Mouse (Mus musculus) adrenal gland, adult 2 months (tissue): ENCODE measurements at regions not wholly inside any gene's neighbourhood (a gene's known extent, or its start where the extent isn't known, plus 50 kb on each side); places are given as distances from the start of the nearest gene placed in this dataset.
A peak's percentile ranks its signal among the peaks of the same experiment; 100 is the strongest.

Experiments
- DNase-seq: peaks from one replicate; pipeline ENCODE4 v3.0.0; 2021

GRCm38 (mm10) chr13:52152221-52152620, 305.7 kb downstream of the Gadd45g start:
- no peak for DNase-seq

DNA sequence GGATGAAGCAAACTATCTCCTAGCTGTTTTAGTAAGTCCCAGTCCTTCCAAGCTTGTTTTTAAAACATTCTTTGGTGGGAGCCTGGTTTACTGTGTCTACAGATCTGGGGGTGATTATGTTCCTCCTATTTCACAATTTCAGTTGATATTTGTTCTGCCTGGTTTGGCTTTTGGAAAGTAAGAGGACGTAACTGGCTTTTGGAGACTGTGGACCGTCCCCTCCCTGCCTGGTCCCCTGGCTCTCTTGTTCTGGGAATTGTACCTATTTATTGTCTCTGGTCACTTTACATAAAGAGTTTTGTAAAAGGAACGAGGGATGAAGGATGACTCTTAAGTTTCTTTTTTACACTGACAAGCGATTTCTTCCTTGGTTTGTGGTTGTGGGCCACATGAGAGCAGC, 306.6 kb downstream of the Gadd45g start:
- no peak for DNase-seq

DNA sequence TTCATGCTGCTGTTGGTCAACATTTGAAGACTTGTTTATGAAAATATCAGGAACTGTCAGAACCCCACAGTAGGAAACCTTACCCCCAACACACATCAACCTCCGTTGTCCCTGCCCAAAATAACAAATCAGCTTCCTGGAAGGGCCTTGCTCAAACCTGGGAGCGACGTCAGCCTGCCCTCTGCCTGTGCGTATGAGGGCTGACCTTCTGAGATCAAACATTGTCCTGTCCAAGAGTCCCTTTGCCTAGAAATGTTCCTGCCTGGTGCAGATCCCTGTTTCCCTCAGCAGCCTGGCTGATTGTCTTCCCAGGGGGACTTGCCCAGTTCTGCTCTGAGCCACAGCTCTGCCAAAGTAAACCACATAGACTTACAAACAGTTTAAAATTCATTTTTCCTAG, 307.1 kb downstream of the Gadd45g start:
- peak; percentile 38 for DNase-seq

DNA sequence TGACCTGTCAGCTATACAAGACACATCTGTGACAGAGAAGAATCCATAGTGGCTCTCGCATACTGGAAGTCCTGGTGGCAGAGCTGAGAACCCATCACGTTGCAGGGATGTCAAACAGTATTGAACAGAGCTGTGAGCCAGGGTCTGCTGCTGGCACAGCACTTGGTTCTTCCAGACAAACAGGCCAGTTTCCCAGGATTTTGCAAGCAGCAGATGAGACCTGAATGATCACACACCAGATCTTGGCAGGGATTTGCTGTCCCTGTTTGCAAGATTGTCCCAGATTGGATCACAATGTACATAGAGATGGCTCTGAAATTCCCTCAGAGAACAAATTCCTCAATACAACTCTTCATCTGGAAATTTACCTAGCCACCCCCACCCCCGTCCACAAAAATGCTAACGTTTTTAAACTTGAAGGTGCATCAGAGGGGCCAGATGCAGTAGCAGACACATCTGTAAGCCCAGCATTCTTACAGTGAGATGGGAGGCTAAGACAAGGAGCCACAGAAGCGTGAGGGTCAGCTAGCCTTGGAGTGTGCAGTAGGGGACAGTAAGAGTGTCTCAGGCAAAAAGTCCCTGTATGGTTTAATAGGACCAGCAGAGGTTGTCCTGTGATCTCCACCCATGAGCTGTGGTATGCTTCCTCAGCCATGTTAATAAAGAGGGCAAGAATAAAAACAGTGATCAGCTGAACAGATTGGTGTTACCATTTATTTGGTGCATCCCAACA, 307.8 kb downstream of the Gadd45g start:
- no peak for DNase-seq

DNA sequence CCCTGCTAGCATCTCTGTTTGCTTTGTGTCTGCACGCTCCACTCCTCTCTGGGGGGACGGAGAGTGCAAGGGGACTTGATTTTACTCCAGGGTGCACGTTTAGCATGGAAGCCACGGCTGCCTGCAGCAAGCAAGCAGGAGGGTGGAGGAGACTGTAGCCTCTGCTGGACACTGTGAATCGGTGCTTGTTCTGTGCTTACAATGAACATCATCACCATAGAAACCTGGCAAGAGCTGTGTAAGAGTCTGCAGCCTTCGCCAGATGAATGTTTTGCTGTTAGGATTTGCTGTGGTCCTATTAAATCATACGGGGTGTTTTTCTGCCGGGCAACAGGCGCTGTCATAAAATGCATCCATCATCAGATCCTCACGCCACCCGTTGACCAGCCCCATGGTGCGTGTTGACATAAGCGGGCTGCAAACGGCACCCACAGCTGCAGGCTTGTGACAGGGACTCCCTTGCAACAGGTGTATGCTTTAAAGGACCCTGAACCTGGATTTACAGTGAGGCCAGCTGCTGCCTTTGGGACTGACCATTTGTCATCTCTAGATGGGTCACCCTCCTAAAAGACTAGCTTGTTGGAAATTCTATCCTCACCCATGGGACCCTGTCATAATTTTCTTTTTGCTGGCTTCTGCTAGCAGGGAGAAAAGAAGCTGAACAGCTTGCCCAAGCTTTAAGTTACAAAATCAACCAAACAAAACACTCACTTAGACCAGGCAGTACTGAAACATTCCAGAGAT, 308.5 kb downstream of the Gadd45g start:
- peak; percentile 20 for DNase-seq

DNA sequence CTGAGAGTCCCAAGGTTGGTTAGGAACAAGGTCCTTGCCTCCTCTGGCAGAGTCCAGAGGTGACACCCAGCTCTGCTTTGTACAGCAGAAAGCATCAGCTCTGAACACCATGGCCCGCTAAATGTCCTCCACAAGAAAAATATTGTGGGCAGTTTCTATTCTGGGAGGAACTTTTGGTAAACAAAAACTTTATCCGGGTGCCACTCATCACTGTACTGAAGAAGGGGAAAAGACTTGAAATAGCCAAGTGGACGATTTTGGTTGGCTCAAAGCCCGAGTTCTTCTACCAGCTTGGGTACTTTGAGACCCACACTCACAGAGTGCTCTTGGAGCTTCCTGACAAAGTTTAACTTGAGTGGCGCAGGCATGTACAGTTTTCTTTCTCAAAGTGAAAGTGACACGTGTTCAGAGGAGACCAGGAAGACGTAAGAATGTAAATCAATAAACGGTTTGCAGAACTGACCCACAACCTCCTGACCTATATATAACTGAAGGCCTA, 309.2 kb downstream of the Gadd45g start:
- DNase-seq = peak; percentile 15

DNA sequence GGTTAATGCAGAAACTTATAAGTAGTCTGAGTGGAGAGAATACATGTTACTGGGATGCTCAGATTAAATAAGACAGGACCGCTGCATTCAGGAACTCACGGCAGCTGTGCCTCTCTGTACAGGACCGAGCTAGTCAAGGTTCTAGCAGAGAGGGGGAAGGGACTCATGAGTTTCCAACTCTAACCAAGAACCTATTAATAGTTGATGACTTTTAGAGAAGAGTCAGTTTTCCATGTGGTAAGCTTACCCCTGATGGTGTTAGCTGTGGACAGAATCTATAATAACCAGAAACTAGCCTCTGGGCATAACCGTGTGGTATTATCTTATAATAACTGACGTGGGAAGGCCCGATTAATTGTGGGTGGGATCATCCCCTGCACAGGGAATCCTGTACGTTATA, 316.2 kb downstream of the Gadd45g start:
- DNase-seq = no peak

GRCm38 (mm10) chr13:52165531-52165930, 319.1 kb downstream of the Gadd45g start:
- DNase-seq = no peak

DNA sequence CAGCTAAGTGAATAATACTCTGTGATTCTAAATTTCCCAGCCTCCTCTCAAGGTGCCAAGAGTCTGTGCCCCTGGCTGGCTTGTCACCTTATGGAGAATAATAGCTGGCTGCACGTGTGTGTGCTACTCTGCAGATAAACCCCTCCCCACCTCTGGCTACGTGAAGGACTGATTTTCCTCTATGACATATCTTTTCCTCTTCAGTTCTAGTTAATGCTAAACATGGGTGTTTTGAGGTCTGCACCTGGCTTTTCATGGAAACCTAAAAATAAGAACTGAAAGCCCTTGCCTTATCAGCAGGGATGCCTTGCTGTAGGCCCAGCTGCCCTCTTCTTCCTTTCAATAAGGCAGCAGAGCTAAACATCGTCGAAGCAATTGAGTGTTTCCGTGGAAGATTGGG, 321.5 kb downstream of the Gadd45g start:
- DNase-seq = no peak

- DNase-seq = no peak
Observed at GRCm38 (mm10) chr13:52172706-52173346, 326.3 kb downstream of the Gadd45g start.

GRCm38 (mm10) chr13:52175665-52176064, 329.2 kb downstream of the Gadd45g start:
- DNase-seq = peak; percentile 22

DNA sequence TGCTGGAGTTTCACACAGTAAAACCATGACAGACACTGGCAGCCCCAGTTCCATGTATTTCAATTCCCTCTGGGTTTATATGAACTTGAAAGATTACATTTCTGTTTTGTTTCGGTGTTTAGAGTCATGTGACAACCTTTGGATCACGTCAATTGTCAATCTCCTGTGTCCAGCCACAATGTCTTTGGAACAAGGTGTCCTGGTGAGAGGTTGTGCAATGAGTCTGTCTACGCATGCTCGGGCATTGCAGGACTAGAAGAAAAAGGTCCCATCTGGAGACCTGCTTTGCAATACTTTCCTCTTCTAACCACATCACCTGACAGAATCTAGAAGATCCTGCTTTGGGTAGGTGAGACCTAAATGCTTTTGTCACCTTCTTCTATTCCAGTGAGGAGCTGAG, 333.5 kb downstream of the Gadd45g start:
- DNase-seq = peak; percentile 25

DNA sequence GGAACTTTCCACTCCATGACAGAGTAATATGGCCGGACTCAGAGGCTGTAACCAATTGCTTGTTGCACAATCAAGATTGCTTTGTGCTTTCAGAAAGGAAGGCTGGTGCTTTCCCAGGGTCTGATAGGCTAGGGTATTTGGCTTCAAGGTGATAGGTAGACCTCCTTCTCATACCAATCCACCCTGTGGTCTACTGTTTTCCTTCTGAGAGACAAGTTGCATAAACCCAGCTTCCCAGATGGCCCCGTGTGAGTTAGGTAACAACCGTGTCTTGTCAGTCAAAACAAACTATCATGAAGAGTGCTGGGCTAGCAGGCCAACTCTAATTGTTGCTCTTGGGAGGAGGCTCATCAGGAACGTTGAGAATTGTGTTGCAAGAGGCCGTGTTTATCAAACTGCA, 337.2 kb downstream of the Gadd45g start:
- DNase-seq = no peak

DNA sequence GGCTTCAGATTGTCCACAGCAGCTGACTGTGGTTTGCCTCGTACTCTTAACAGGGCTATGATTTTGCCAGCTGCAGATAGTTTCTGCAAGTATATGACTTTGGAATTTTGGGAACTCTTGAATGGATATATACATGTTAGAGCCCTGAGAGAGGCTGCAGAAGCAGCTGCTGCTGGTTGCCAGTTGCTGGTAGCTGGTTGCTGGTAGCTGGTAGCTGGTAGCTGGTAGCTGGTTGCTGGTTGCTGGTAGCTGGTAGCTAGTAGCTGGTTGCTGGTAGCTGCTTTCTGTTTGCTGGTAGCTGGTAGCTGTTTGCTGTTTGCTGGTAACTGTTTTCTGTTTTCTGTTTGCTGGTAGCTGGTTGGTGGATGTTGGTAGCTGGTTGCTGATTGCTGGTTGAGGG, 339.1 kb downstream of the Gadd45g start:
- DNase-seq = no peak

- DNase-seq = no peak
Observed at GRCm38 (mm10) chr13:52187841-52188604, 341.5 kb downstream of the Gadd45g start.

- no peak for DNase-seq
Observed at GRCm38 (mm10) chr13:52188605-52189003, 342.1 kb downstream of the Gadd45g start.

- no peak for DNase-seq
Observed at GRCm38 (mm10) chr13:52189382-52189923, 341.6 kb downstream of the Diras2 start.

DNA sequence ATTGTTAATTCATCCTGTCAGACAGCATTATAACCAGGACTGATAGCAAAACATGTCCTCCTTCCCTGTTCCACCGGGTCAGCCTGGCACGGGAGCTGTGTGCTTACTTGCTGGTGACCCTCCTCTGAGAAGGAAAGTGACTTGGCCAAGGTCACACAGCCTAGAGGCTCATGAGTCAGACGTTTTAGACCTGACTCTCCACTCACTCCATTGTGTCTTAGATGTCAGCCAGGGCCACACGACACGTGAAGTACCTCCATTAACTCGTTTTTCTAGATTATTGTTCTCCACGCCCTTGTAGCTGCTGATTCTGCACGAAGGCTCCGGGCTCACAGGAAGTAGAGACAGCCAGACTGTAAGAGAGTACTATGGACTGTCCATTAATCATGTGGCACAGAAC, 340.8 kb downstream of the Diras2 start:
- peak; percentile 66 for DNase-seq

- DNase-seq = peak; percentile 40
Observed at GRCm38 (mm10) chr13:52190848-52191590, 340.1 kb downstream of the Diras2 start.

- DNase-seq = no peak
Observed at GRCm38 (mm10) chr13:52196917-52197316, 334.2 kb downstream of the Diras2 start.
